Mouse (Mus musculus) midbrain, embryonic 16.5 days (tissue): Measurements from ENCODE around the gene Nans. TPM values are rescaled to one million over a fixed set of nuclear protein-coding genes. Genes with fewer than 3 reads are reported as not detected.
A peak's percentile ranks its signal among the peaks of the same experiment; 100 is the strongest.

Source experiments
- ATAC-seq: fragments of 200-750 bp; cut with Nextera tagmentation; 2 replicates; pipeline ENCODE4 v1.8.0; 2017; ENCODE audit warnings: moderate TSS enrichment
- H3K27ac ChIP-seq: fragments of 300-500 bp; sonication (generic); 2 replicates; pipeline ENCODE4 v1.5.1; 2014; ENCODE audit warnings: mild to moderate bottlenecking, low read length, mixed read lengths
- H3K27me3 ChIP-seq: fragments of 300-500 bp; sonication (generic); 2 replicates; pipeline ENCODE4 v1.6.1; 2014; ENCODE audit warnings: low read depth, low read length, mixed read lengths; ENCODE audit not compliant: control insufficient read depth, insufficient read depth
- H3K36me3 ChIP-seq: fragments of 300-500 bp; sonication (generic); 2 replicates; pipeline ENCODE4 v1.6.1; 2014; ENCODE audit warnings: mild to moderate bottlenecking, low read length, moderate library complexity, mixed read lengths; ENCODE audit not compliant: control insufficient read depth, insufficient read depth
- H3K4me1 ChIP-seq: fragments of 300-500 bp; sonication (generic); 2 replicates; pipeline ENCODE4 v1.6.1; 2014; ENCODE audit warnings: mild to moderate bottlenecking, low read length, mixed read lengths; ENCODE audit not compliant: control insufficient read depth, insufficient read depth
- H3K4me2 ChIP-seq: fragments of 300-500 bp; sonication (generic); 2 replicates; pipeline ENCODE4 v1.6.1; 2014; ENCODE audit warnings: mild to moderate bottlenecking, low read length, mixed read lengths
- H3K4me3 ChIP-seq: fragments of 300-500 bp; sonication (generic); 2 replicates; pipeline ENCODE4 v1.5.1; 2014; ENCODE audit warnings: low read depth, mild to moderate bottlenecking, low read length, moderate library complexity, mixed read lengths
- H3K9ac ChIP-seq: fragments of 300-500 bp; sonication (generic); 2 replicates; pipeline ENCODE4 v1.6.1; 2014; ENCODE audit warnings: low read depth, low read length, mixed read lengths
- H3K9me3 ChIP-seq: fragments of 300-500 bp; sonication (generic); replicated peaks from 2 replicates; pipeline ENCODE4 v1.6.1; 2014; ENCODE audit warnings: mild to moderate bottlenecking, low read length, mixed read lengths; ENCODE audit not compliant: control insufficient read depth, poor library complexity, severe bottlenecking
- WGBS: fragments of 180-500 bp; shearing (Covaris S2); extraction: QIAGEN DNeasy Blood & Tissue Kit; methylation state at CpG from one replicate; pipeline ENCODE4 v1.1.7; 2014; 5-methylcytosine and 5-hydroxymethylcytosine counted together
- polyA plus RNA-seq: library from polyadenylated mRNA; unstranded; fragments of >200 nt; fragmentation: Nextera tagmentation; extraction: Ambion mirVana; gene quantifications from 2 replicates; pipeline ENCODE4 v1.2.1, GENCODE M21; 2015

The Nans gene
- polyA plus RNA-seq, 1 experiment from 2014 or later: 66.9 TPM

DNA sequence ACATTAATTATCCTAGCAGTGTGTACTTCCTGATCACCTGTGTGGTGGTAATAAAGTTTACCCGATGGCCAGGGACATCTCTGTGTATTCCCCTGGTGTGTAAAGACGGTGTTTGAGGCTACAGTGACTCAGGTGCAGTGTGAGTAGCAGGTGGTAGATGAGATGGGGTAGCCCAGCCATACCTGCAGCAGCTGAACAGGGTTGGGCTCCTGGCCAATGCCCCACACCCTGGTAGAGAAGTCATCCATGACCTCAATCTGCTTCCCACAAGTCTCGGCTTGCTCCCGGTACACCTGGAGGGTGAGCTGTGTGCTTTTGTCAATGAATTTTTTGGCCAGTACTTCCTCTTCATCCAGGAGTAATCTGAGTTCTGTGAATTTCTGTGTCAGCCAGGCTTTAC lies 34.3 kb downstream of the Nans start:
- Histone ChIP-seq H3K4me1 (no peaks in the 10 kb centered on the region; the same call in 1 of the 2 replicates), H3K4me2 (no peak overlapping the region), H3K4me3 (no peak overlapping the region), H3K27ac (no peak overlapping the region), H3K9me3 (no peaks in the 10 kb centered on the region), H3K9ac (no peak overlapping the region), H3K36me3 (no peaks in the 10 kb centered on the region), H3K27me3 (no peaks in the 10 kb centered on the region)
- ATAC-seq: no peak
- 85% methylated on average over 4 of the region's 4 CpGs for WGBS

DNA sequence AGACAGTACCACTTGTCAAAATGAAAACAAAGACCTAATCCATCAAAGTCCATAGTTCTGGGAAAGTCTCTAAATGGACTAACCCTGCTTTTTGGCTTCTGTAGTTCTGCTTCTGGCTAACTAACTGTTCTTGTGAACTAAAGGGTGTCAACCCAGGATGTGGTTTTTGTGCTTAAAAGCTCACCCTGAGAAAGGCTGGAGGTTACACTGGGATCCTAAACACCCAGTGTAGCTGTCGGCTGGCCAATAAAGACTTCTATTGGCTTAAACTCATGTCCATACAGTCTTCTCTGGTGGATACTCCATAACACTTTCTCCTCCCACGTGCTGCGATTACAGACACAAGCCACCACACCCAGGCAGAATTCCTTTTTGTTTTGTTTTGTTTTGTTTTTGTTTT lies 37.2 kb downstream of the Nans start:
- Histone ChIP-seq H3K36me3 (no peaks in the 10 kb centered on the region), H3K9me3 (no peaks in the 10 kb centered on the region), H3K4me1 (no peaks in the 10 kb centered on the region; the same call in 1 of the 2 replicates), H3K4me2 (no peak overlapping the region), H3K27ac (no peak overlapping the region), H3K4me3 (no peak overlapping the region), H3K27me3 (no peaks in the 10 kb centered on the region), H3K9ac (no peak overlapping the region)
- WGBS: 84% methylated on average over 3 of the region's 3 CpGs
- ATAC-seq: no peak

DNA sequence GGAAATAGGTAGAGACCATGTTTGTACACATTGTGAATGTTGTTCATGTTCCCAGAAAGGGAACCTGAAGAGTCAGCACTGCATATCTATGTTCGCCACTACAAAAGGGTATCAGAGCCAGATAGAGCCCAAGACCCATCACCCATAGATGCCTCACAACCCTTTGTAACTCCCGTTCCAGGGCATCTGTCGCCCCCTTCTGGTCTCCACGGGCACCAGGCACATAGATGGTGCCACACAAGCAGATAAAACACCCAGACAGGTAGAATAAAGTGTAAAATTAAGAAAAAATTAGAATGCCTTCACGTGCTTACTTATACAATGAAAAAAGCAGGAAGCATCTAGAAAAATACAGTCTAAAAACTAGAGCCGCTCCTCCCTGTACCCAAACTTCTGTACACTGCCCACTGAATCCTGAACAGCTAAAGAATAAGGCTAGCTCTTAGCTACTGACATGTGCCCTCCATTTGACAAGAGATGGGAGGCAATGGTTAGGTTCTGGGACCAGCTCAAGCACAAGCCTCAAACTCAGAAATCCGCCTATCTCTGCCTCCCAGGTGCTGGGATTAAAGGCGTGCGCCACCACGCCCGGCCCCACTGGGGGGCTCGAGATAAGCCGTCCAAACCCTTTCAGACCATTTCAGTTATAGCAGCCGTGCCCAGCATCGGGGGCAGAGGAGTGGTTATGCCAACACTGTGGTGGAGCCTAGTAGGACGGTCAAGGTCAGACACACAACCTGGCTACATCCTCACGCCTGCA lies 37.9 kb downstream of the Nans start:
- Histone ChIP-seq H3K27me3 (no peaks in the 10 kb centered on the region), H3K9me3 (no peaks in the 10 kb centered on the region), H3K36me3 (no peaks in the 10 kb centered on the region), H3K4me1 (no peaks in the 10 kb centered on the region; the same call in 1 of the 2 replicates), H3K27ac (no peak overlapping the region), H3K4me3 (no peak overlapping the region), H3K4me2 (peak overlapping the region; percentile 7; the same call in 1 of the 2 replicates), H3K9ac (no peak overlapping the region)
- no peak for ATAC-seq
- WGBS: 34% methylated on average over 17 of the region's 17 CpGs

DNA sequence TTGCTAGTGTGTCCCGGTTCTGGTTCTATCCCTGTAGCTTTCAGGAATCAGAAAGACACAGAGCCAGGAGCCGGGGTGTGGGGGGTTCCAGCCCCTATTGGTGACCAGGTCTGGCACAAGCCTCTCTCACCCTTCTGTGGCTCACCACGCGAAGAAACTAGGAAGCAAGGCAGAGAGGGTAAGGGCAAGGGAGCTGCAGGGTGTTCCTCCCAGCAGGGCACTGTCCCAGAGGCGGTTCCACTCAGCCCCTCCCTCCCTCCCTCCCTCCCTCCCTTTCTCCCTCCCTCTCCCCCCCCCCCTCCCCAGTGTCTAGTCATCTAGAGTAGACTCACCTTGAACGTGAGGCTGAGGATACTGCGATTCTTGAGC lies 38.5 kb downstream of the Nans start:
- no peak overlapping the region for H3K9ac ChIP-seq
- H3K4me3 ChIP-seq: no peak overlapping the region
- no peak for ATAC-seq

DNA sequence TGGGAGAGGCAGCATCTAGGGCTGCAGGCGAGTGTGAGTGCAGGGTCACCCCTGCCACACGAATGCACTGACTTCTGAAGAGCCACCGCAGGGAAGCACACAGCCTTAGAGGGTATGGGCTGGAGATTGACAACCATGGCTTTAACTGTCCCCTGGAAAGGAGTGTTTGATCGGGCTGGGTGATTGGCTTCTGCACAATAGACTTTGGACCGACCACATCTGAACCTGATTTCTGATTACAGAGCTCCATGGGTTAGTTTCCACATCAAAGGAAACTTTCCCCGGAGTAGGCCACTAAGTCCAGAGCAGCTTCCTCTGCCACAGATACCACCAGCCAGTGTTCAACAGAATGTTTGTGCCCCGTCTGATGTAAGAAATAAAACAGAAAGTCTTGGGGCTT lies 40.7 kb downstream of the Nans start:
- no peak overlapping the region for H3K9ac ChIP-seq
- H3K4me2 ChIP-seq: no peak overlapping the region
- peaks cover 14% of the 10 kb centered on the region for H3K27me3 ChIP-seq
- H3K9me3 ChIP-seq: no peaks in the 10 kb centered on the region
- no peaks in the 10 kb centered on the region for H3K36me3 ChIP-seq
- H3K4me1 ChIP-seq: no peaks in the 10 kb centered on the region; the same call in none of the 2 replicates
- H3K27ac ChIP-seq: no peak overlapping the region
- 41% methylated on average over 7 of the region's 7 CpGs for WGBS
- no peak for ATAC-seq
- H3K4me3 ChIP-seq: no peak overlapping the region

More for the DNA sequence above, 38.5 kb downstream of the Nans start:
- no peaks in the 10 kb centered on the region; the same call in 1 of the 2 replicates for H3K4me1 ChIP-seq
- no peak overlapping the region for H3K27ac ChIP-seq
- no peaks in the 10 kb centered on the region for H3K36me3 ChIP-seq
- WGBS: 8% methylated on average over 6 of the region's 7 CpGs
- H3K27me3 ChIP-seq: 0 out of 2 replicates have a peak, but pooled peaks cover 2% of the 10 kb centered on the region
- no peaks in the 10 kb centered on the region for H3K9me3 ChIP-seq
- peak overlapping the region; percentile 7 for H3K4me2 ChIP-seq

DNA sequence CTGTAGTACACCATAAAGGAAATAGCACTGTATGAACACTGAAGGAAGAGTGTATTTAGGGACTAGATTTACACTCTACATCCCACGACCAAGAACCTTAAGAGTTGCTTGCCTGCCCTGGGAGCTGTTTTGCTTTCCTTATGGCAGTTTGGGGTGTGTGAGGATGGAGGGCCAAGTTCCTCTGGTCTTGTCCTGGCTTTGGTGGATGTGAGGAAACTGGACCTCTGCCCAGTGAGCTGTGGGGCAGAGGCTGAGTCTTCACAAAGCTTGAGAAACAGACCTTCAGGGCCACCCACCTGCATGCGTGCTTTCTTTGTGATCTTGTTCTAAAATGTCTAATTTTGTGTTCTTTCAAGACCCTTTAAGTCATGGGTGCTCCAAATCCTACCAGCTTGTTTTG lies 43.5 kb downstream of the Nans start:
- H3K9me3 ChIP-seq: no peaks in the 10 kb centered on the region
- no peak overlapping the region for H3K4me2 ChIP-seq
- H3K27ac ChIP-seq: no peak overlapping the region
- H3K36me3 ChIP-seq: no peaks in the 10 kb centered on the region
- H3K27me3 ChIP-seq: peaks cover 32% of the 10 kb centered on the region
- no peak overlapping the region for H3K4me3 ChIP-seq
- ATAC-seq: no peak
- 72% methylated on average over 2 of the region's 2 CpGs for WGBS
- H3K4me1 ChIP-seq: peaks cover 4% of the 10 kb centered on the region
- H3K9ac ChIP-seq: no peak overlapping the region

DNA sequence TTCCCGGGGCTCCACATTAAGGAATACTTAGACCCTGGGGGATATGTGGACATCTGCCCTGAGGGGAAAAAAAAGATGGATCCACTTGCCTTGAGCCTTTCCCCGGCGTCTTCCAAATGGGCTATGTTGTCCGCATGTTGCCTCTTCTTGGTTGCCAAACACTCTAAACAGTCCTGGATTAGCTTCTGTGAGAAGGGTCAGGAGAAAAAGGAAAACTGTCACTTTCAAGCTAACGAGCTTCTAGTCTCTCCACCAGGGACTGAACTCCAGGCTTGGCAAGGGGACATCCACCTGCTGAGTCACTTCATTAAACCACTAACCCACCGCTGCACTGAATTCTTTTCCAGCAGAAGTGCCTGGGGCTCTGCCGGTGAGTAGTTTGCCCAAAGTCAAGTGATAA lies 43.9 kb downstream of the Nans start:
- no peak for ATAC-seq
- H3K27me3 ChIP-seq: peaks cover 32% of the 10 kb centered on the region
- H3K4me2 ChIP-seq: no peak overlapping the region
- no peak overlapping the region for H3K9ac ChIP-seq
- H3K4me1 ChIP-seq: peaks cover 4% of the 10 kb centered on the region; the same call in 1 of the 2 replicates
- no peak overlapping the region for H3K4me3 ChIP-seq
- no peaks in the 10 kb centered on the region for H3K36me3 ChIP-seq
- 75% methylated on average over 7 of the region's 7 CpGs for WGBS
- no peak overlapping the region for H3K27ac ChIP-seq
- no peaks in the 10 kb centered on the region for H3K9me3 ChIP-seq

DNA sequence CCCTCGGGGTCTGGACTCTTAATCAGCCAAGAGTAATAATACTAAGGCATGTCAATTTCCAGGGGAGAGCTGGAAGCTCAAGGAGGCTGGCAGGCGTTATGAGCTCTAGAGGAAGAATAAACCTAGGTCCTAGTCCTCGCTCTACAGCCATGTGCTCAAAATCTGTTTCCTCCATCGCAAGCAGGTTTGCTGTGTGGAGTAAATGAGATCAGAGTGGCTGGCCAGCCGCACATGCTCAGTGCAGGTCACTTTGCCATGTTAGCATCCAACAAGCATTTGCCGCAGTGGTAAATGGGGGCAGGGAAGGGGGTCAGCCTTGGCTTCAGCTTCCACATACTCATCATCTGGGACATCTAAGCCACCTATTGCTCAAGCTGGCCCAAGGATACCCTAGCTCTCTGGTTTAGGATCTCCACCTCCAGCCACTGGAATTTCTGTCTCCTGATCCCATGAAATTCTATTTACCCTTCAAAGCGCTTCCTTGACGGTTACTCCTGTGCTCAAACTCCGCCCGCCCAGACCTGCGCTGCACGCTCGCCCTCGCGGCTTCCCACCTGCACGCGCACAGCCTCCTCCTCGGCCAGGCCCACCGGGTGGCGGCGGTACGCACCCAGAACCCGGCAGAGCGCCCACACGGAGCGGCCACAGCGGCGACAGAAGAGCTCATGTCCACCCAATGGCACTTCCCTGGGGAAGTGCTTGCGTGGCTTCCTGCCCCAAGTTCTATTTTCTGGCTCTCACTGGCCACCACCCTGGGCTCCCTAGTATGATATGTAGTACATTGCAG lies 45.1 kb downstream of the Nans start:
- Histone ChIP-seq H3K9ac (peak overlapping the region; percentile 33), H3K36me3 (no peaks in the 10 kb centered on the region), H3K4me1 (peaks cover 4% of the 10 kb centered on the region; the same call in 1 of the 2 replicates), H3K27ac (no peak overlapping the region), H3K9me3 (no peaks in the 10 kb centered on the region), H3K4me3 (peak overlapping the region; percentile 33), H3K4me2 (peak overlapping the region; percentile 65), H3K27me3 (peaks cover 32% of the 10 kb centered on the region)
- ATAC-seq: peak; percentile 56; the same call in 1 of the 2 replicates
- 13% methylated on average over 29 of the region's 29 CpGs for WGBS
